Mouse (Mus musculus) heart, embryonic 11.5 days (tissue): ENCODE results near the gene Anapc15-ps. TPM values are rescaled to one million over a fixed set of nuclear protein-coding genes. Genes with fewer than 3 reads are reported as not detected.
A peak's percentile ranks its signal among the peaks of the same experiment; 100 is the strongest.

Experiments used
- ATAC-seq: fragments of 200-750 bp; cut with Nextera tagmentation; replicated peaks from 2 replicates; pipeline ENCODE4 v1.8.0; 2017; ENCODE audit warnings: moderate library complexity; ENCODE audit not compliant: insufficient number of reproducible peaks, low FRiP score, low TSS enrichment
- H3K27ac ChIP-seq: fragments of 300-500 bp; sonication (generic); 2 replicates; pipeline ENCODE4 v1.5.1; 2014; ENCODE audit warnings: mild to moderate bottlenecking, low read depth, low read length
- H3K27me3 ChIP-seq: fragments of 300-500 bp; sonication (generic); 2 replicates; pipeline ENCODE4 v1.6.1; 2014; ENCODE audit warnings: mild to moderate bottlenecking, low read length, mixed read lengths; ENCODE audit not compliant: control insufficient read depth, insufficient read depth
- H3K36me3 ChIP-seq: fragments of 300-500 bp; sonication (generic); 2 replicates; pipeline ENCODE4 v1.6.1; 2014; ENCODE audit warnings: mild to moderate bottlenecking, low read length, moderate library complexity, mixed read lengths; ENCODE audit not compliant: control insufficient read depth, insufficient read depth
- H3K4me1 ChIP-seq: fragments of 300-500 bp; sonication (generic); 2 replicates; pipeline ENCODE4 v1.6.1; 2014; ENCODE audit warnings: low read length; ENCODE audit not compliant: control insufficient read depth, insufficient read depth
- H3K4me2 ChIP-seq: fragments of 300-500 bp; sonication (generic); 2 replicates; pipeline ENCODE4 v1.6.1; 2014; ENCODE audit warnings: mild to moderate bottlenecking, moderate library complexity
- H3K4me3 ChIP-seq: fragments of 300-500 bp; sonication (generic); 2 replicates; pipeline ENCODE4 v1.5.1; 2014; ENCODE audit warnings: low read depth, low read length
- H3K9ac ChIP-seq: fragments of 300-500 bp; sonication (generic); 2 replicates; pipeline ENCODE4 v1.6.1; 2014; ENCODE audit warnings: mild to moderate bottlenecking, low read depth, low read length, moderate library complexity
- H3K9me3 ChIP-seq: fragments of 300-500 bp; sonication (generic); replicated peaks from 2 replicates; pipeline ENCODE4 v1.6.1; 2016; ENCODE audit warnings: low read length; ENCODE audit not compliant: control insufficient read depth
- WGBS: fragments of 180-500 bp; shearing (Covaris S2); extraction: QIAGEN DNeasy Blood & Tissue Kit; methylation state at CpG from one replicate; pipeline ENCODE4 v1.1.7; 2014; ENCODE audit not compliant: insufficient replicate concordance; 5-methylcytosine and 5-hydroxymethylcytosine counted together
- polyA plus RNA-seq: library from polyadenylated mRNA; unstranded; fragments of >200 nt; fragmentation: Nextera tagmentation; extraction: Ambion mirVana; gene quantifications from 2 replicates; pipeline ENCODE4 v1.2.1, GENCODE M21; 2014

Gene Anapc15-ps
- not detected in 2 replicates for polyA plus RNA-seq

DNA sequence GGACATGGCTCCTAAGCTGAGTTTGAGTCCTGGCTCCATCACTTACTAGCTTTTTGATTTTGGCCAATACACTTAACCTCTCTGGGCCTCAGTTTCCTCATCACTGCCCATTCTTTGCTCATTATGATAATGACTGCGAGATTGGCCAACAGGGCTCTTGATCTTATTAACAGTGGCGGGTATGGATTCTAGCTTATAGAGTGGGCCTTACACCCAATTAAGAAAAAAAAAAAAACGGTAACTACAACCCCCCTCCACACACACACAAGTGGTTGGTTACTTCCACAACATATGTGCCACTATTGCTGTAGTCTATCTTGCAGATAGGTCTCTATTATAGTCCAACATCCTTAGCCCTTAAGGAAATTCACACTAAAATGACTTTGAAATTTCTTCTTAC lies at the start of gene Anapc15-ps:
Gene Anapc15-ps, minus strand, starts transcription at position 101 of the 400 bp plus-strand sequence.
- ATAC-seq: no peak
- H3K27ac ChIP-seq: no peak within 1 kb of the TSS
- H3K4me1 ChIP-seq: peaks cover 17% of the 10 kb centered on the region
- WGBS: 93% methylated on average over 3 of the region's 3 CpGs
- H3K27me3 ChIP-seq: no peaks in the 10 kb centered on the region
- H3K36me3 ChIP-seq: no peaks in the 10 kb centered on the region
- no peaks in the 10 kb centered on the region for H3K9me3 ChIP-seq
- H3K4me3 ChIP-seq: no peak within 1 kb of the TSS
- H3K9ac ChIP-seq: no peak within 1 kb of the TSS
- no peak within 1 kb of the TSS for H3K4me2 ChIP-seq

DNA sequence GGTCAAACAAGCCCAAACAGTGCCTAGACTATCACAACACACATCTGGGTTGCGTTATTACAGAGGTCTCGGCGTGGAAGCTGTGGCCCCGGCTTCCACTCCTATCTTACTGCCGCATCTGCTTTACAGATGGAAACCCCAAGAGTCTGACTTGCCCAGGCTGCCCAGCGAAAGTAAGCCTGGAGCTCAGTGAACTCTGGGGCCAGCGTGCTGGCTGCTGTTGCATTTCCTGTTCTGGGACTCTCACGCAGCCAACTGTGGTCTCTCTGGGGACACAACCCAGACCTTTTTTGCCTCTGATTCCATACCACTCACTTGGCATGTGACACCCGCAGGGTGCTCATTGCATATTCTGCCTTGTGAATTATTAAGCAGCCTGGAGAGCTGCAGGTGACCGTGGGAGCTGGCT lies 49.0 kb upstream of the Anapc15-ps start:
- no peak overlapping the region for H3K27ac ChIP-seq
- no peak for ATAC-seq

DNA sequence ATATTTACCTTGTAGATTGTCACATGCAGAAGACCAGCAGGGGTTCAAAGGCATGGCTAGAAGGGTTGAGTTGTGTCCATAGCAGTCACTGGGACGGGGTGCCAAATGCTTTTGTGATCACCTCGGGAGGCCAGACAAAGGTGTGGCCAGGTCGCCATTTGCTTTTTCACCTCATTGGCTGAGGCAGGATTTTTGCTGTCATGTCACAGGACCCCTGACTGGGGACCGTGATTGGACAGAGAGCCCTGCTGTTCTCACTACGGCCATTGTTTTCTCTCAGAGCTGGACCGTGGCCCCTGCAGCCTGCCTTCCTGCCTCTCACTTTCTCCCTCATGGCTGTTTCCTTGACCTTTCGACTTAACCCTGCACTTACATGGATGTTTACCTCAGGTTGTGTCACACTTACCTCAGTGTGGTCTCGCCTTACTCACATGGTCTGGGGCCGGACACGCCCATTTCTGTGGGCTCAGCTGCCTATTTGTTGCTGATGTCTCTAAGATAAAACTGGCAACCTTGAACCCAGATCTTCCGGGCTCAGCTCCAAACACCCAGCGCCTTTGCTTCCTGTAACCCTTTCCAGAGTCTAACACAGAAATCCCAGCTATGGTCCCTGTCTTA lies 47.0 kb upstream of the Anapc15-ps start:
- no peak for ATAC-seq
- Histone ChIP-seq H3K4me3 (no peak overlapping the region), H3K27me3 (no peaks in the 10 kb centered on the region), H3K9ac (no peak overlapping the region), H3K27ac (no peak overlapping the region), H3K9me3 (no peaks in the 10 kb centered on the region), H3K4me2 (no peak overlapping the region), H3K4me1 (peaks cover 7% of the 10 kb centered on the region; the same call in 1 of the 2 replicates), H3K36me3 (no peaks in the 10 kb centered on the region)
- WGBS: 49% methylated on average over 12 of the region's 12 CpGs

More for the DNA sequence above, 49.0 kb upstream of the Anapc15-ps start:
- Histone ChIP-seq H3K36me3 (no peaks in the 10 kb centered on the region), H3K4me1 (peaks cover 9% of the 10 kb centered on the region; the same call in 1 of the 2 replicates), H3K9ac (no peak overlapping the region), H3K4me2 (no peak overlapping the region), H3K9me3 (no peaks in the 10 kb centered on the region), H3K27me3 (no peaks in the 10 kb centered on the region), H3K4me3 (no peak overlapping the region)
- 58% methylated on average over 10 of the region's 10 CpGs for WGBS

DNA sequence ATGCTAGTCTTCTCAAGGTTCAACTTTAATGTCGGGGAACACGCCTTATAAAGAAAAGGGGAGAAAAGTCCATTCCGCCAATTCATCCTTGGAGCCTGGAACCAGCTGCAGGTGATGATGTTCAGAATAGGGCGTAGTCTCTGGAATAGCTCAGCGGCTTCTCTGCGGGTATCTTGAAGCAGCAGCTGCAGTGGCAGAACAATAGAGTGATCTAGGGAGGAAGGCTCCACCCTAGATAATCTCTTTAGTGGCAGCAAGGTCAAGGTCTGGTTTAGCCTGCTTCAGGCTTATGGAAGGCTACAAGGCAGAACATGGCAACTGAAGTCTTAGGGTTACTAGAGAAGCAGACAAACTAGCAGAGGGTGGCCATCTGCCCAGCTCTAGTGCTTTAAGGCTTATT lies 46.2 kb upstream of the Anapc15-ps start:
- H3K36me3 ChIP-seq: no peaks in the 10 kb centered on the region
- WGBS: 72% methylated on average over 6 of the region's 6 CpGs
- H3K4me3 ChIP-seq: no peak overlapping the region
- H3K4me2 ChIP-seq: no peak overlapping the region
- no peaks in the 10 kb centered on the region; the same call in 1 of the 2 replicates for H3K4me1 ChIP-seq
- H3K9ac ChIP-seq: no peak overlapping the region
- no peaks in the 10 kb centered on the region for H3K27me3 ChIP-seq
- peak overlapping the region; percentile 29; the same call in 1 of the 2 replicates for H3K27ac ChIP-seq
- no peaks in the 10 kb centered on the region for H3K9me3 ChIP-seq
- peak; percentile 78 for ATAC-seq

DNA sequence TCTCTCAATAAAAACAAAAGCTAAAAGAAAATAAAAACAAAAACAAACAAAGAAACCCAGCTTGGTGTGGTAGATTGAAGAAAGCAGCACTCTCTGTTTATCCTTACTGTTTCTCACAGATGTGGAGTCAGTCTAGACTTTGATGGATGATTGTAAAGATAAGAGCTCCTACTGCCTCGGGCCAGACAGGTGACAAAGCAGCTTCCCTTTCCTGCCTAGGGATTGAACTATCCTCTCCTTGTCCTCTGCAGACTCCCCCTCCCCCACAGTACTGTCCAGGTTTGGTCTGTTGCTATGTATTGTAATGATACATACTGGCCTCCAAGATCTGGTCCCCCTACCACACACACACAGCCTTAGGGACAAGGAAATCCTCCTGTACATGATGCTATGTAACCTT lies 45.5 kb upstream of the Anapc15-ps start:
- H3K4me1 ChIP-seq: no peaks in the 10 kb centered on the region; the same call in 1 of the 2 replicates
- ATAC-seq: no peak
- no peak overlapping the region for H3K4me2 ChIP-seq
- no peak overlapping the region for H3K9ac ChIP-seq
- no peaks in the 10 kb centered on the region for H3K27me3 ChIP-seq
- WGBS: 12% methylated on average over 1 of the region's 1 CpGs
- no peaks in the 10 kb centered on the region for H3K36me3 ChIP-seq
- H3K4me3 ChIP-seq: no peak overlapping the region
- no peaks in the 10 kb centered on the region for H3K9me3 ChIP-seq
- H3K27ac ChIP-seq: no peak overlapping the region

DNA sequence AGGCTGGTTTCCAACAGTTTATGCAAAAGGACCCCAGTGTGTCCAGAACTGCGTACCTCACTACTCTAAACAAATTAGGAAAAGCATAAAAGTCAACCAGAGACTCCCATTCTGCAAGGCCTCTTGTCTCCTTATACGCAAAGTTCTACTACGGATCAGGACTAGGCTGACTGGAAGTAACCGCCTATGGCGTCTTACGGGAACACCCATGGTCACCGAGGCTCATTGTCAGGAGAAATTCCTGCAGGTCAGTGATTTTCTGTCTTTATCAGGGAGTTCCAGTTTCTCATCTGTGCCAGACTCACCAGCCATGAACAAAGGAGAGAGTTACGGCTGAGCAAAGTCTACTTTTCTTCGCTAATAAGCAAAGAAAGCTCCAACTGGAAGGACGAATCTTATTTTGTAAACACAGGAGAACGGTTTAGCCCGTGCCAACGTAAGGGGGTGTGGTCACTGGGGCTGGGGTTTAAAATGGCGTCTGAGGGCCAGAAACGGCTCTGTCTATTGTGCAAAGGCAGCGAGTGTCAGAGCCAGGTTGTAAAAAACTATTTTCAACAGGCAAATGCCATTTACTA lies 43.9 kb upstream of the Anapc15-ps start:
- 82% methylated on average over 16 of the region's 16 CpGs for WGBS
- H3K4me3 ChIP-seq: no peak overlapping the region
- no peaks in the 10 kb centered on the region for H3K27me3 ChIP-seq
- no peak overlapping the region for H3K27ac ChIP-seq
- H3K4me1 ChIP-seq: no peaks in the 10 kb centered on the region; the same call in 1 of the 2 replicates
- H3K9me3 ChIP-seq: no peaks in the 10 kb centered on the region
- no peak overlapping the region for H3K4me2 ChIP-seq
- no peaks in the 10 kb centered on the region for H3K36me3 ChIP-seq
- no peak for ATAC-seq
- H3K9ac ChIP-seq: no peak overlapping the region

DNA sequence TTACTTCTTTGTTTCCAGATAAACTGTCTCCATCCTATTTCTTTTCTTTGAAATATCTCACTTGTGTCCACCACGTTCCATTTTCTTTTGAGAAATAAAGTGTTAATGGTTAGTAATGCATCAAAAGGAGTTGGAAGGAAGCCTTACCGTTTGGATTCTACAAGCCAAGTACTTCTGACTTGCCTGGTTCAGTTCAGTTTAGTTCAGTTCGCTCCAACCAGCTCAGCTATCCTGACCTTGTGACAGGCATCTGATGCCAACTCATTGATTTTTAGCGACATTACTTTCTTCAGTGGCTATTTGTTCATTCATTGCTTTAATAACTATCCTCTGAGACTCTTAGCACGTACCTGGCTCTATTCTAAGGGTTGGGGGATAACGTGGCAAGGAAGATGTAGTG lies 42.4 kb upstream of the Anapc15-ps start:
- no peaks in the 10 kb centered on the region; the same call in 1 of the 2 replicates for H3K4me1 ChIP-seq
- 77% methylated on average over 6 of the region's 6 CpGs for WGBS
- no peaks in the 10 kb centered on the region for H3K27me3 ChIP-seq
- H3K27ac ChIP-seq: no peak overlapping the region
- H3K9me3 ChIP-seq: no peaks in the 10 kb centered on the region
- no peak overlapping the region for H3K4me3 ChIP-seq
- H3K36me3 ChIP-seq: no peaks in the 10 kb centered on the region
- H3K4me2 ChIP-seq: no peak overlapping the region
- H3K9ac ChIP-seq: no peak overlapping the region
- no peak for ATAC-seq

DNA sequence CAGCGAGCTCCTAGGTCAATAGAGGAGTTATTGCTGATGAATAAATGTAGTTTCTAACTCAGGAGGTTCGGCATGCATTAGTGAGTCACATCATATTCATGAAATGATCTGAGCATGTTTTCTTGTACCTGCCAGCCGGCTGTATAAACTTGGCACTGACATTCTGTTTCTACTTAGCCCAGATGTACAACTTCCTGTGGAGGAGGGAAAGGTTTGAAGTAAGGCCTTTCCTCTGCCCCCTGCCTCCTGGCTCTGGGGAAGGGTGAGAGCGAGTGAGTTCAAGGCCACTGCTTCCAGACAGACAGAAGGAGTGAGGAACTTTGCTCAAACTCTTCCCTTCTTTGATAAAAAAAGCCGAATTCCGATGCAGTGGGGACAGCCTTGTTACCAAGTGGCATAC lies 39.0 kb upstream of the Anapc15-ps start:
- peaks cover 11% of the 10 kb centered on the region; the same call in 1 of the 2 replicates for H3K4me1 ChIP-seq

More for the DNA sequence above, 39.0 kb upstream of the Anapc15-ps start:
- H3K36me3 ChIP-seq: no peaks in the 10 kb centered on the region
- H3K4me3 ChIP-seq: no peak overlapping the region
- H3K27ac ChIP-seq: no peak overlapping the region
- no peaks in the 10 kb centered on the region for H3K9me3 ChIP-seq
- no peak overlapping the region for H3K9ac ChIP-seq
- WGBS: 72% methylated on average over 6 of the region's 6 CpGs
- H3K4me2 ChIP-seq: no peak overlapping the region
- ATAC-seq: no peak
- H3K27me3 ChIP-seq: no peaks in the 10 kb centered on the region
